Mouse (Mus musculus) hindbrain, embryonic 11.5 days (tissue): ENCODE data around the gene Tmem136. TPM values are rescaled to one million over a fixed set of nuclear protein-coding genes. Genes with fewer than 3 reads are reported as not detected.

Experiments
- polyA plus RNA-seq: library from polyadenylated mRNA; unstranded; fragments of >200 nt; fragmentation: Nextera tagmentation; extraction: Ambion mirVana; gene quantifications from 2 replicates; pipeline ENCODE4 v1.2.1, GENCODE M21; 2014

Gene Tmem136
- polyA plus RNA-seq, 1 experiment from 2014 or later = 19.2 TPM

Other genes with a start within 250 kb of the Tmem136 start
- gene Grik4, start 172.1 kb downstream of the Tmem136 start, polyA plus RNA-seq = 1.2 and 1.6 TPM in 2 replicates
- gene Arhgef12, start 9.3 kb downstream of the Tmem136 start, polyA plus RNA-seq = 11.6 and 22.5 TPM in 2 replicates
- not detected in 2 replicates for gene Pou2f3, start 93.8 kb upstream of the Tmem136 start, polyA plus RNA-seq
- gene Oaf, start 123.3 kb upstream of the Tmem136 start, polyA plus RNA-seq = 34.7 and 41.4 TPM in 2 replicates
- gene Trim29, start 194.3 kb upstream of the Tmem136 start, polyA plus RNA-seq = 0.82 and 2.4 TPM in 2 replicates